Mouse (Mus musculus): ENCODE measurements around the gene Tmem220. TPM values are rescaled to one million over a fixed set of nuclear protein-coding genes. Genes with fewer than 3 reads are reported as not detected.

The Tmem220 gene
- polyA plus RNA-seq, 1 experiment from 2014 or later, result 0.43 TPM

DNA sequence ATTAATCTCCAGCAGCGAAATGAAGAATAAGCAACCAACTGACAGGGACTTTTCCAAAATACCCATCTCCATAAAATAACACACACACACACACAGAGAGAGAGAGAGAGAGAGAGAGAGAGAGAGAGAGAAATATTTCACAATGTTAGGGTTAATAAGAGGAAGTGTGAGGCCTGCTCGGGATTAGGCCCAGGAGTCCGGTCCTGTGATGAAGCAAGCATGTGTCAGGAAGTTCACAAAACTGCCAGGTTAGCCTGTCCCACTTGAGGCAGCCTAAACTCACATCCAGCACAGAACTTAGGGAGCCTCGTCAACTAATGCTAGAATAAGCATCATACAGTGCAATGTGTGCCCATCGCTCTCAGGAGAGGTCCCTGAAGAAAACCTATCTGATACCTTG lies 22.2 kb downstream of the Tmem220 start:
- Histone ChIP-seq H3K27ac (no peak overlapping the region), H3K27me3 (no peaks in the 10 kb centered on the region), H3K9ac (no peak overlapping the region), H3K36me3 (peaks cover 19% of the 10 kb centered on the region), H3K9me3 (replicated peaks) (no peaks in the 10 kb centered on the region), H3K4me3 (no peak overlapping the region), H3K4me2 (replicated peaks) (no peak overlapping the region), H3K4me1 (peaks cover 7% of the 10 kb centered on the region)
- ATAC-seq (ENCODE audit: low FRiP score), result no peak
- 95% methylated on average over 5 of the region's 5 CpGs for WGBS

DNA sequence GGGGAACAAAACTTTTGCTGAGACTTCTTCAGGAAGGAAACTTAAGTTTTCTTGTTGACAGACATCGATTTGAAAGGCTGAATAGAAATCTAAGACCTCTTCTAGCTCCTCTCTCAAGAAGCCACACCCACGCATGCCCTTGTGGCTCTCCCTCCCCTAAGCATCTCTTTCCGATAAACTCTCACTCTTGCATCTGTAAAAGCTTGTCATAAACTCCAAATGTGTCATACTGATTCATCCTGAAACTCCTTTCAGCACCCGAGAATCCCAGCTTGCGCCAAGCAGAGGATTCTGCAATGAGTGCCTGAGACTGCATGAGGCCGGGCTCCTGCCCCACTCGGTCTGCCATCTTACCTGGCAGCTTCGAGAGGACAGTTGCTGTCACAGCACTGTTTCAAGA lies 23.5 kb downstream of the Tmem220 start:
- Histone ChIP-seq H3K9me3 (replicated peaks) (no peaks in the 10 kb centered on the region), H3K27me3 (no peaks in the 10 kb centered on the region), H3K4me1 (peaks cover 13% of the 10 kb centered on the region), H3K27ac (no peak overlapping the region), H3K4me2 (replicated peaks) (no peak overlapping the region), H3K36me3 (peaks cover 19% of the 10 kb centered on the region), H3K9ac (no peak overlapping the region), H3K4me3 (no peak overlapping the region)
- WGBS, result 89% methylated on average over 8 of the region's 8 CpGs
- no peak for ATAC-seq (ENCODE audit: low FRiP score)

DNA sequence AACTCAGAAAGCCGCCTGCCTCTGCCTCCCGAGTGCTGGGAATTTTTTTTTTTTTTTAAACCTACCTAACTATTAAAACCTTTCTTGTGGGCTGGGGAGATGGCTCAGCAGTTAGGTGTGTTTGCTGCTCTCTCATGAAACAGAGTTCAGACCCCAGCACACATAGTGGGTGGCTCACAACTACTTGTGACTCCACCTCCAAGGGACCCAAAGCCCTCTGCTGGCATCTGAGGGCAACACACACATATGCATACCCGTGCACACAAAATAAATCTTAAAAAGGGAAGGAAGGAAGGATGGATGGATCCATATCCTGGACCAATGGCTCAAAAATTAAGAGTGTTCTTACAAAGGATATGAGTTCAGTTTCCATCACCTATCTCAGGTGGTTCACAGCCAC lies 24.3 kb downstream of the Tmem220 start:
- 91% methylated on average over 3 of the region's 3 CpGs for WGBS
- ATAC-seq (ENCODE audit: low FRiP score), result no peak
- no peak overlapping the region for H3K4me2 ChIP-seq (replicated peaks)
- H3K27me3 ChIP-seq, result no peaks in the 10 kb centered on the region
- H3K9ac ChIP-seq, result no peak overlapping the region
- peaks cover 24% of the 10 kb centered on the region for H3K36me3 ChIP-seq
- H3K9me3 ChIP-seq (replicated peaks), result no peaks in the 10 kb centered on the region
- H3K4me3 ChIP-seq, result no peak overlapping the region
- no peak overlapping the region for H3K27ac ChIP-seq
- peaks cover 20% of the 10 kb centered on the region for H3K4me1 ChIP-seq

DNA sequence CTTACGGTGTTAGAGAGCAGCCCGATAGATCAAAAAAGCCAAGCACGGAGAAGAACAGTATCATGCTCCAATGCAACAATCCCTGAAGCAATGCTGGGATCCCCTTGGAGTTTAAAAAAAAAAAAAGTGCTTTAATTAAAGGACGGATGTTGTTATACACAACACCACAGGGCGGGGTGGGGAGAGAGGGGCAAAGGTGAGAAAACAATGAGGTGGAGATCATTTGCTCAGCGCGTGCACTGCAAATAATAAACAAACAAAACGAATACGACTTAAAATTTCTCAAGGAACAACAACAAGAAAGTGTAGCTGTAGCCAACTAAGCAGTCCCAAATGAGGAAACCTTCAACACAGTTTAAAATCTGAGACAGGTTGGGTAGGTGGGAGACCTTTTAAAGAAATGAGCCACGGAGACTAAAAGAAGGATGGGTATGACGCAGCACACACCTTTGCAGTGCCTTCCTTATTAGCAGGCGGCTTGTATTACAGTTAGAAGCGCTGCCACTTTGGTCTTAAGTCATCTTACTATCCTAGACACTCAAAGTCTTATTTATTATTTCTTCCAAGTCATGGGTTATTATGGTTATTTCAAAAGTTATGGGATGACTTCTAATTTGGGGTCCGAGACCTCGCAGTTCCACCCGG lies 26.8 kb downstream of the Tmem220 start:
- peak; percentile 69 for ATAC-seq (ENCODE audit: low FRiP score)
- no peaks in the 10 kb centered on the region for H3K27me3 ChIP-seq
- H3K36me3 ChIP-seq, result peaks cover 28% of the 10 kb centered on the region
- peak overlapping the region; percentile 84 for H3K4me3 ChIP-seq
- 10% methylated on average over 16 of the region's 16 CpGs for WGBS
- H3K9ac ChIP-seq, result peak overlapping the region; percentile 73
- H3K4me1 ChIP-seq, result peaks cover 20% of the 10 kb centered on the region
- H3K9me3 ChIP-seq (replicated peaks), result no peaks in the 10 kb centered on the region
- peak overlapping the region; percentile 64 for H3K4me2 ChIP-seq (replicated peaks)
- H3K27ac ChIP-seq, result peak overlapping the region; percentile 82

DNA sequence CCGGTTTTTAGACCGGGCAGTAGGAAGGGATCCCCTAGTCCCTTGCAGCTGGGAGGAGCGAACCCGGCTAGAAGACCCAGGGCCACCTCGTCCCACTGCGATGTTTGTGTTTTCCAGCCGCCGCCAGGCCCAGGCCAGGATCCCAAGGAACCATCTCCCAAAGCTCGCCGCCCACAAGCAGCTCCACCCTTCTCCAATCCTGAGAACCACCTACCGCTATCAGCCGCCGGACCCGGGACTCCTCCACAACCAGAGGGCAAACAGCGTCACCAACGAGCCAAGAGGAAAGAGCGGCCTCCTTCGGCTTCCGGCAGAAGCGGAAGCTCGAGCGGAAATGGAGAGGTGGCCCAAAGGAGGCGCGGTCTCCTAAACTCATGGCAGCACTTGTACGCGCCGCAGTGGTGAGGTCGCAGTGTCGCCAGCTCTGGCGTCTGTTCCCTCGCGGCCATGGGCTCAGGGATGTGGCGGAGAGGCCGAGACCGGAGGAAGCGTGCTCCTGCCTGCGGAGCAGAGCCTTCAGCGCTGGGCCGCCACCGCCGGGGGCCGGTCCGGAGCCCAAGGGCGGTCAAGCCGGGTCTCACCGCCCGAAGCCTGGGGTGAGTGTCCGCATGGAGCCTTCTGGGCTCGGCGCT lies 27.5 kb downstream of the Tmem220 start, which contains the start of the genes Adprm and Sco1:
Gene Adprm (minus strand): TSS at position 274 of the 632 bp plus-strand sequence.
Gene Sco1 (plus strand): TSS at position 350 of the 632 bp plus-strand sequence.
- Histone ChIP-seq H3K4me2 (replicated peaks) (peak within 1 kb of the TSS; percentile 64), H3K27ac (peak within 1 kb of the TSS; percentile 82), H3K4me3 (peak within 1 kb of the TSS; percentile 84), H3K9ac (peak within 1 kb of the TSS; percentile 73), H3K9me3 (replicated peaks) (no peaks in the 10 kb centered on the region), H3K27me3 (no peaks in the 10 kb centered on the region), H3K36me3 (peaks cover 33% of the 10 kb centered on the region), H3K4me1 (peaks cover 20% of the 10 kb centered on the region)
- peak; percentile 94 for ATAC-seq (ENCODE audit: low FRiP score)
- under 1% methylated on average over 50 of the region's 50 CpGs for WGBS

DNA sequence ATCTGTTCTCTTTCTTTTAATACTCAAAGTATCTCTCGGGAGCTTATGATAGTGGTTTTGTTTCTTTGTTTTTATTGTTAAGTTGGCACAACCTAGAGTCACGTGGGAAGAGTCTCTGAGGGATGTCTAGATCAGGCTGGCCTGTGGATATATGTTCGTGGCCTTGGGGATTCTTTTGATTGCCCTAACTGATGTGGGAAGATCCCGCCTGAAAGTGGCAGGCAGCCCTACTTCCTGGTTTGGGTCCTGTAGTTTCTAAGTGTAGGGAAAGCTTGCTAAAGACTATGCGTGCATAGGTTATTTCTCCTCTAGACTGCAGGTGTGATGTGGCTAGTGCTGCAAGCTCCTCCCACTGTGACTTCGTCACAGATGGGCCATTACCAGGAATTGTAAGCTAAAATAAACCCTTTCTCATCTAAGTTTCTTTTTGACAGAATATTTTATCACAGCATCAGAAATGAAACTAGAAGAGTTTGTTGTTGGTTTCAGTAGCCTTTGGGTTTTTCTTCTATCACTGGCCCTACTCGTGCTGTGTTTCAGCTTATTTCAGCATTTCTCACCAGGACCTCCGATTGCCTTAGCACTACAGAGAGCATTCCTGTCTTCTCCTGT lies 29.9 kb downstream of the Tmem220 start:
- no peaks in the 10 kb centered on the region for H3K27me3 ChIP-seq
- H3K36me3 ChIP-seq, result peaks cover 50% of the 10 kb centered on the region
- H3K4me2 ChIP-seq (replicated peaks), result no peak overlapping the region
- 89% methylated on average over 8 of the region's 8 CpGs for WGBS
- ATAC-seq (ENCODE audit: low FRiP score), result no peak
- no peak overlapping the region for H3K27ac ChIP-seq
- H3K4me3 ChIP-seq, result no peak overlapping the region
- H3K9ac ChIP-seq, result no peak overlapping the region
- no peaks in the 10 kb centered on the region for H3K9me3 ChIP-seq (replicated peaks)
- peaks cover 20% of the 10 kb centered on the region for H3K4me1 ChIP-seq

DNA sequence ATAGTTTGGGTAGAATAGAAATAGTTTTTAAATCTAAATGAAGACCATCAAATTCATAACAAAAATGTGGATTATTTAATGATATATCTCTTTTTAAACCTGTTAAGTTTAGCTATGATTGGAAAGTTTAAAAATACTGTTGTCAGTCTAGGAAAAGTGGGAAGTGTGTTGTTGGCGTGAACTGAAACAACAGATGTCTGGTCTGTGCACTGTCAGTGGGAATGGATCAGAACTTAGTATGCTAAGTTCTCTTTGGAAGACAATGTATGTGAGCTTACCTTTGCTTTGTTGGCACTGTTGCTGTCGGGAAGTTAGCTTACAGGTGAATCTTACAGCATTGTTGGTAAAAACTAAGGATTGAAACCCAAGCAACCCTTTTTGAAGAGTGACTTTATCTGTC lies 36.4 kb downstream of the Tmem220 start:
- ATAC-seq (ENCODE audit: low FRiP score), result no peak
- WGBS, result 94% methylated on average over 2 of the region's 2 CpGs
- Histone ChIP-seq H3K4me3 (no peak overlapping the region), H3K36me3 (peaks cover 87% of the 10 kb centered on the region), H3K9me3 (replicated peaks) (no peaks in the 10 kb centered on the region), H3K9ac (no peak overlapping the region), H3K27me3 (no peaks in the 10 kb centered on the region), H3K4me1 (no peaks in the 10 kb centered on the region), H3K4me2 (replicated peaks) (no peak overlapping the region), H3K27ac (no peak overlapping the region)

DNA sequence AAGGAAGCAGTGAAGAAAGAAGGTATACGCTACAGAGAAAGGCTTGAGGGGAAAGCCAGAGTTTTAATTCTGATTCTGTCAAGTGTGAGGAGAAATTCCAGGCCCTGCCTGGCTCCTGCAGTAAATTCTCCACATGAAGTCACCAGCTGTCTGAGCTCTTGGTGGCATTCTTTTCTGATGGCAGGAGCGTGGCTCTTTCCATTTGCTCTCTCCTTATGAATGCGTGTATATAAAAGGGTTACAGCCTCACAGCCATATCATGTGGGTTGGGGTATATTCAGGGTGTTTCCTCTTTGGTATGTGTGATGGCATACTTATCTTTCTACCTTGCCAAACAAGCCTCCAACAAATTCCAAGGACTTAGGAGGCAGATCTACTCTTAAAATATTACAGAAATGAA lies 37.8 kb downstream of the Tmem220 start:
- no peak overlapping the region for H3K4me3 ChIP-seq
- no peak for ATAC-seq (ENCODE audit: low FRiP score)
- H3K4me1 ChIP-seq, result no peaks in the 10 kb centered on the region
- no peak overlapping the region for H3K27ac ChIP-seq
- H3K27me3 ChIP-seq, result no peaks in the 10 kb centered on the region
- H3K36me3 ChIP-seq, result peaks cover 84% of the 10 kb centered on the region
- H3K9ac ChIP-seq, result no peak overlapping the region
- no peaks in the 10 kb centered on the region for H3K9me3 ChIP-seq (replicated peaks)
- no peak overlapping the region for H3K4me2 ChIP-seq (replicated peaks)
- WGBS, result 96% methylated on average over 3 of the region's 3 CpGs

DNA sequence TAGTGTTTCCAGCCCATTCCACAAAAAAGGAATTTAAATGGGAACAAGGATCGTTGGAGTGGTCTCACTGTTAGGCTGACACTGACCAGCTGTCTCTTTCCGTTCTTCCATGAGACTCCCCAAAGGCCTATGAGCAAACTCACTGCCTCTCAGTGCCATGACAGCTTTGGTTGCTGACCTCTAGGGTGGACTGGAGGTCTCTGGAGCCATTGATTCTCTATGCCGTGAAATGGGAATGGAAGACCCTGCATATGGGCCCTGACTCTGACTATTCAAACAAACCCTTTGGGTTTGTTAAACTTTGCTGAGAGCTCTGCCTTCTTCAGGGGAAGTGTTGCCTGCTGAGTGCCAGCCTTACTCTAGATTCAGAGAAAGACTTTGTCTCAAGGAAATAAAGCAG lies 42.8 kb downstream of the Tmem220 start:
- Histone ChIP-seq H3K27me3 (no peaks in the 10 kb centered on the region), H3K9me3 (replicated peaks) (no peaks in the 10 kb centered on the region), H3K36me3 (peaks cover 44% of the 10 kb centered on the region), H3K4me1 (no peaks in the 10 kb centered on the region), H3K27ac (no peak overlapping the region), H3K9ac (no peak overlapping the region), H3K4me3 (no peak overlapping the region), H3K4me2 (replicated peaks) (no peak overlapping the region)
- ATAC-seq (ENCODE audit: low FRiP score), result no peak
- 87% methylated on average over 3 of the region's 3 CpGs for WGBS

DNA sequence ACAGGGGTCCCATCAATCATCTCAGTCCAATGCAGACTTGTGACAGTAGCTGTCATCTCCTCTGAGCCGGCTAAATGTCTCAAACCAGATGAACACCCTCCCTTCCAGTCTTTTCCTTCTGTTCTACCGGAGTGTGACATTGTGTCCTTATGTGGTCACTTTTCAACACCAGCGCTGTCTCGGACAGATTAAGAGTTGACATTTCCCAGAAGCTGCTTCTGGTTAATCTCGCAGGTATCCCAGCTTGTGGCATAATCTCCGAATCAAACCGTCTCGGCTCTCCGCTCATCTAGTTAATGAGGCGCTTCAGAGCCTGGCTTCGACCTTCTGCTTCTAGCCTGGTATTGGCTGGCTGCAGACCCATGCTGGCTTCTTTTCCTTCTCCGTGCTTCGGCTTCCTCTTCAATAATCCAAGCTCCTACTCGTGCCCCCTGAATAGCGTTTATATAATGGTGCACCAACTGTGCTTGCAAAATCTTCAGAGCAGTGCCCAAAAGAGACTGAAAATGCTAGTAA lies 47.7 kb downstream of the Tmem220 start:
- H3K36me3 ChIP-seq, result no peaks in the 10 kb centered on the region
- no peak for ATAC-seq (ENCODE audit: low FRiP score)
- 64% methylated on average over 15 of the region's 15 CpGs for WGBS
- no peak overlapping the region for H3K4me3 ChIP-seq
- no peaks in the 10 kb centered on the region for H3K27me3 ChIP-seq
- H3K9me3 ChIP-seq (replicated peaks), result no peaks in the 10 kb centered on the region
- no peak overlapping the region for H3K9ac ChIP-seq
- 0 out of 2 replicates have a peak, but pooled peaks cover 4% of the 10 kb centered on the region for H3K4me1 ChIP-seq
- no peak overlapping the region for H3K27ac ChIP-seq
- no peak overlapping the region for H3K4me2 ChIP-seq (replicated peaks)

DNA sequence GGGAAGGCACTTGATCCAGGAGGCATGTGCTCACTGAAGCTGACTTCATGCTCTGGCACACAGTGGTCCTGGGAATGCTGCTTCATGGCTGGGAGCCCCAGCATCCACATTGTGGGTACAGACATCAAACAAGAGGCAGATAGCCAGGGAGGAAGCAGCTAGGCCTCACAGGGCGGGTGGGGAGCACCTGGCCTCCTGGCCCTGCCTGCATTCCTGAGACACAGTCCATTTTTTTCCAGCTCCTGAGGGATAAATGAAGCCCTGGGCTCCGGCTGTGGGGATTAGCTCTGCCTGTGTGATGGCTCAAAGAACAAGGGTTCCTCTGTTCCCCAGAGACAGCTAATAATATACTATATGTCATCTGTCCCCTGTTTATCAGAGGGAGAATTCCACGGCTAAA lies 50.1 kb downstream of the Tmem220 start:
- H3K36me3 ChIP-seq, result no peaks in the 10 kb centered on the region
- no peak overlapping the region for H3K4me2 ChIP-seq (replicated peaks)
- H3K27ac ChIP-seq, result no peak overlapping the region

DNA sequence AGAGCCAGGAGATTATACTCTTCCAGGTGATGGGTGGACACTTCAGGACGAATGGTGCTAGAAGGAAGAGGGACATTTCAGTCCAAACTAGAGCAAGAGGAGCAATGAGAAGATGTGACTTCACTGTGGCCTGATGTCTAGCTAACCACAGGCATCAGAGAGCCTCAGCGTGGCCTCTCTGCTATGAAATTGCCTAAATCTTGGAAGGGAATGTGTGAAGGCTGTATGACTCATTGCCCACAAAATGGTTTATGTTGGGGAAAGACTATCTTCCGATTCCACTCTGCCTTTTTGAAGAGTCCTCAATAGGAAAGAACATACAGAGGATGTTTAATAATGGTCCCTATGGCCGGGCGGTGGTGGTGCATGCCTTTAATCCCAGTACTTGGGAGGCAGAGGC lies 51.8 kb downstream of the Tmem220 start:
- H3K27ac ChIP-seq, result no peak overlapping the region
- H3K27me3 ChIP-seq, result 0 out of 2 replicates have a peak, but pooled peaks cover 5% of the 10 kb centered on the region
- no peak overlapping the region for H3K9ac ChIP-seq
- no peak for ATAC-seq (ENCODE audit: low FRiP score)
- H3K4me1 ChIP-seq, result peaks cover 28% of the 10 kb centered on the region
- no peak overlapping the region for H3K4me2 ChIP-seq (replicated peaks)
- no peaks in the 10 kb centered on the region for H3K9me3 ChIP-seq (replicated peaks)
- H3K36me3 ChIP-seq, result no peaks in the 10 kb centered on the region
- WGBS, result 92% methylated on average over 5 of the region's 5 CpGs
- no peak overlapping the region for H3K4me3 ChIP-seq

More for the DNA sequence above, 50.1 kb downstream of the Tmem220 start:
- WGBS, result 42% methylated on average over 3 of the region's 3 CpGs
- Histone ChIP-seq H3K9me3 (replicated peaks) (no peaks in the 10 kb centered on the region), H3K4me3 (no peak overlapping the region), H3K9ac (no peak overlapping the region), H3K27me3 (no peaks in the 10 kb centered on the region), H3K4me1 (peaks cover 16% of the 10 kb centered on the region)
- no peak for ATAC-seq (ENCODE audit: low FRiP score)

All from hindbrain, embryonic 12.5 days (tissue).